Mouse (Mus musculus): ENCODE results near the gene Igsf21.

Igsf21 gene

GRCm38 (mm10) chr4:140038586-140039411 is 207.8 kb downstream of the Igsf21 start:
- DNase-seq: no peak

- peak; percentile 29 to 33 for DNase-seq
Measured at GRCm38 (mm10) chr4:140037784-140038387, 208.7 kb downstream of the Igsf21 start.

GRCm38 (mm10) chr4:140035232-140035631 is 211.4 kb downstream of the Igsf21 start:
- no peak for DNase-seq

GRCm38 (mm10) chr4:140033394-140033793 is 213.2 kb downstream of the Igsf21 start:
- DNase-seq: peak in 1 of 2 experiments; percentile 65

- no peak for DNase-seq
Measured at GRCm38 (mm10) chr4:140030415-140030814, 216.2 kb downstream of the Igsf21 start.

- no peak for DNase-seq
Measured at GRCm38 (mm10) chr4:140030040-140030386, 216.6 kb downstream of the Igsf21 start.

- no peak for DNase-seq
Measured at GRCm38 (mm10) chr4:140029324-140030039, 217.1 kb downstream of the Igsf21 start.

DNA sequence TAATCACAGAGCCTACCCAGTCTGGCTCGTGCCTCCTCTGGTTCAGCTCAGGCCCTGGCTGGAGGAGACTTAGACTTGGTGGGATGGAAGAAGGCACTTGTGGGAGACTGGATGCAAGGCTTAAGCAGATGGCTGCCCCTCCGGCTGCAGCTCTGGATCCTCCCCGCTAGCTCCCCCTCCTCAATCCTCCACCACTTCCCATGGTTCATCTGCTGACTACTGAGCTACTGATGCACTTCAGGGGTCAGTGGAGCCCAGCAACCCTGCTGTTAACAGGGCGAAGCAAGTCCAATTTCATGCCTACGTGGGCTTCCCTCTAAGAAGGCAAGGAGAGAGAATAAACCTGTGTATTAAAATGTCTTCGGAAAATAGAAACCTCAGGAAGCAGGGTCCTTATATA is 222.8 kb downstream of the Igsf21 start:
- no peak for DNase-seq

- no peak for DNase-seq
Measured at GRCm38 (mm10) chr4:140015916-140016315, 230.7 kb downstream of the Igsf21 start.

- peak in 1 of 2 experiments; percentile 17 for DNase-seq
Measured at GRCm38 (mm10) chr4:140010728-140011470, 235.7 kb downstream of the Igsf21 start.

- no peak for DNase-seq
Measured at GRCm38 (mm10) chr4:140004932-140005331, 241.7 kb downstream of the Igsf21 start.

DNA sequence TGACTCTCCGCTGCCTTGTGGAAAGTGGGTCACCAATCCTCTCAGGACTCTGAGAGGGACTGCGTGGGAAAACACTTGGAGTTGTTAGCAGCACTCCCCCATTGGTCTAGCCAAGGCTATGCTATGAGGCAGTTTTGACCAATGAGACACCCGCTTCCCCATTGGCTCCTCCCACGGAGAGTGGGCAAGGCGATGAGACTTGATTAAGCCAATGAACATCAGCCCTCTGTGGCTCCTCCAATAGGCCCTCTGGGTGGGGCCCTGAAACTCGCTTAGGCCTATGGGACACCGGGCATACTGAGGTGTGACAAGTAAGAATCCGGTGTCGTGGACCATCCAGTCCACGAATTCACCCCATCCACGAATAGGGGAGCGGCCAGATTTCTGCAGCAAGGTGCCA is 242.4 kb downstream of the Igsf21 start:
- peak in 1 of 2 experiments; percentile 29 for DNase-seq

DNA sequence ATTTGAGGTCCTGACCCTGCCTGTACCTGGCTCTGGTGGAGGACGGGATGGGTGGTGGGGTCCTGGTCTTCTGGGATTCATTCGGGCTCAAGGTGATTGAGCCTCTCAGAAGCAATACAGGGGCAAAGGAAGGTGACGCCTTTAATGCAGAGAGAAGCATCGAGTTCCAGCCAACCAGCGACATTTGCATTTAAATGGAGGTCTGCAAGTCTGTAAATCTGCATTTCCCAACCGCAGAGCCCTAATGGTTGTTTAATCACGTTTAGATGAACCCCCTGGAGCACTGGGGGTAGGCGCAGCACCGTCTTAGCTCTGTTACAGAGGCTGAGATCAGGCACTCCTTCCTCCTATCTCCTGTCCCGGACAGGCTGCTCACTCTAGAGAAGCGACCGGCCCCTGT is 244.5 kb downstream of the Igsf21 start:
- no peak for DNase-seq

DNA sequence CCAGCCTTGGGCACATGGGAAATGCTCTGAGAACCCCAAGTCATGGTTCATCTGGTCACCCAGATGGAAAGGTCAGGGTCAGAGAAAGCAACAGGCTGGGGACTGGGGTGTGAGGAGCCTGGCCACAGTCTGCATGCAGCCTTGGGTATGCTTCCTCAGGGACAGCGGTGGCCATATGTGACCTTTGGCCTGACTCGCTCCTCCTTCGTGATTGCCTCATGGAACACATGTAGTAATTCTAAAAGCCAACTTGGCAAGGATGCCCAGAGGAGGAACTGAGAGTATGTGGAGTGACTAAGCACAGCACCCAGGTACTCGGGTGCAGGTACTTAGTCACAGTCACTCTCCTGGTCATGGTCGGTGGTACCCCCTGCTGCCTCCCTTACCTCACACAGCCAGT is 245.7 kb downstream of the Igsf21 start:
- DNase-seq: no peak

DNA sequence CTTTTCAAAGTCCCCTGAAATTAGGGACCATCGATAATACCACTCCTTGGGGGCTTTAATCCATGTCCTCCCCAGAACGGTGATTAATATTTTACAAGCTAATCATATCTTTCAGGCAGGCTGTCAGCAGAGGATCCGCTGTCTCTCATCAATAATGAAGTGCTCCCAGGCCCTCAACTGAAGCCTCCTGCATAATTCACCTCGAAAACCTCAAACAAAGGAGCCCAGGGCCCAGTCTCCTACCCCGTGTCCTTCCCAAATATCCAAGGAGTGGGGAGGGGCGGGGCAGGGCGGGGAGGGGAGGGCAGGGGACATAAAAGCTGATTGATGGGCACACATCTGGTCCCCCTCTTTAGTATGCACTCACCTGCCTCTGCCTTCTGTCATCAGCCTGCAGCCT is 247.6 kb downstream of the Igsf21 start:
- DNase-seq: no peak

- no peak for DNase-seq
Measured at GRCm38 (mm10) chr4:139995659-139996058, 250.9 kb downstream of the Igsf21 start.

DNA sequence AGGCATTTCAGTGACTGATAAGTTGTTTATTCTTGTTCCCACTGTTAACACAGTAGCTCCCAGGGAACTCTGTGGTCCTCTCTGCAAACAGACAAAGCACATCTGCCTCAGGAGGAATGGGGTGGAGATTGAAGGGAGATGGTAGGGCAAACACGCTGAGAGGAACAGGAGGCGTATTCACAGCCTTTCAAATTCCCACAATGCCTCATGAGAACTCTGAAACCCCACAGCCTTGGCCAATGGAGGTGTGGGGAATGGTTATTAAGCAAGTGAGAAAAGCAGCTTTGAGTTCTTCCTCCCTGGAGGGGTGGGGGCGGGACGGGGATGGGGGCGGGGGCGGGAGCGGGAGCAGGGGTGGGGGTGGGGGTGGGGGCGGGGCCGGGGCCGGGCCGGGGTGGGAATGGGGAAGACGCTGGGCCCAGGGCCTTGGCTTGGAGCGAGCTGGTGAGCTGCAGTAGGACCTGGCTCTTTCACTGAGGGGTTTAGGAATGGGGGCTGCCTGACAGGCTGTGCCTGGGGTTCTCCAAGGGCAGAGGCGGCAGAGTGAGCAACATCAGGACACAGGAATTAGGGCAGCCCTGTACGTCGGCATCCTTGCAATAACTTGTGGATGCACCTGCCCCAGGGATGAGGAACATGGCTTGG is 253.4 kb downstream of the Igsf21 start:
- no peak for DNase-seq

GRCm38 (mm10) chr4:139986913-139987312 is 259.7 kb downstream of the Igsf21 start:
- no peak for DNase-seq

GRCm38 (mm10) chr4:139978716-139979115 is 267.9 kb downstream of the Igsf21 start:
- DNase-seq: peak; percentile 67 to 73

GRCm38 (mm10) chr4:139977308-139977781 is 269.2 kb downstream of the Igsf21 start:
- no peak for DNase-seq
